Mouse (Mus musculus) forebrain, embryonic 16.5 days (tissue): ENCODE results near the gene Sema3g. TPM values are rescaled to one million over a fixed set of nuclear protein-coding genes. Genes with fewer than 3 reads are reported as not detected.

Experiments used
- ATAC-seq: fragments of 200-750 bp; cut with Nextera tagmentation; 2 replicates; pipeline ENCODE4 v1.8.0; 2017; ENCODE audit warnings: mild to moderate bottlenecking, moderate library complexity
- H3K27ac ChIP-seq: fragments of 300-500 bp; sonication (generic); 2 replicates; pipeline ENCODE4 v1.5.1; 2014; ENCODE audit warnings: low read length, control low read depth
- H3K27me3 ChIP-seq: fragments of 300-500 bp; sonication (generic); replicated peaks from 2 replicates; pipeline ENCODE4 v1.6.1; 2014; ENCODE audit warnings: low read length; ENCODE audit not compliant: control insufficient read depth, insufficient read depth
- H3K36me3 ChIP-seq: fragments of 300-500 bp; sonication (generic); 2 replicates; pipeline ENCODE4 v1.6.1; 2014; ENCODE audit not compliant: control insufficient read depth, insufficient read depth
- H3K4me1 ChIP-seq: fragments of 300-500 bp; sonication (generic); replicated peaks from 2 replicates; pipeline ENCODE4 v1.6.1; 2014; ENCODE audit warnings: low read length; ENCODE audit not compliant: control insufficient read depth, insufficient read depth
- H3K4me2 ChIP-seq: fragments of 300-500 bp; sonication (generic); 2 replicates; pipeline ENCODE4 v1.6.1; 2014; ENCODE audit warnings: mild to moderate bottlenecking, low read length, control low read depth
- H3K4me3 ChIP-seq: fragments of 300-500 bp; sonication (generic); replicated peaks from 2 replicates; pipeline ENCODE4 v1.5.1; 2014; ENCODE audit warnings: mild to moderate bottlenecking, low read length, control low read depth
- H3K9ac ChIP-seq: fragments of 300-500 bp; sonication (generic); replicated peaks from 2 replicates; pipeline ENCODE4 v1.6.1; 2014; ENCODE audit warnings: low read depth, low read length, control low read depth
- H3K9me3 ChIP-seq: fragments of 300-500 bp; sonication (generic); 2 replicates; pipeline ENCODE4 v1.6.1; 2016; ENCODE audit warnings: low read length; ENCODE audit not compliant: control insufficient read depth
- WGBS: fragments of 180-500 bp; shearing (Covaris S2); extraction: QIAGEN DNeasy Blood & Tissue Kit; methylation state at CpG from one replicate; pipeline ENCODE4 v1.1.7; 2014; 5-methylcytosine and 5-hydroxymethylcytosine counted together
- polyA plus RNA-seq: library from polyadenylated mRNA; unstranded; fragments of >200 nt; fragmentation: Nextera tagmentation; extraction: Ambion mirVana; gene quantifications from 2 replicates; pipeline ENCODE4 v1.2.1, GENCODE M21; 2015

Gene Sema3g
- polyA plus RNA-seq, 1 experiment from 2014 or later, result 0.62 TPM

GRCm38 (mm10) chr14:31177715-31178114 is 39.9 kb upstream of the Sema3g start:
- no peak overlapping the region for H3K9ac ChIP-seq
- H3K27me3 ChIP-seq, result no peaks in the 10 kb centered on the region
- H3K9me3 ChIP-seq, result no peaks in the 10 kb centered on the region
- peaks cover 70% of the 10 kb centered on the region for H3K36me3 ChIP-seq
- H3K4me3 ChIP-seq, result no peak overlapping the region
- no peak for ATAC-seq
- H3K27ac ChIP-seq, result no peak overlapping the region
- WGBS, result 88% methylated on average over 5 of the region's 5 CpGs
- H3K4me1 ChIP-seq, result no peaks in the 10 kb centered on the region
- no peak overlapping the region for H3K4me2 ChIP-seq

GRCm38 (mm10) chr14:31179677-31180365 is 37.8 kb upstream of the Sema3g start:
- peaks cover 75% of the 10 kb centered on the region for H3K36me3 ChIP-seq
- no peaks in the 10 kb centered on the region for H3K4me1 ChIP-seq
- H3K9ac ChIP-seq, result no peak overlapping the region
- H3K4me2 ChIP-seq, result no peak overlapping the region
- 85% methylated on average over 12 of the region's 12 CpGs for WGBS
- no peaks in the 10 kb centered on the region for H3K9me3 ChIP-seq
- no peak for ATAC-seq
- H3K27ac ChIP-seq, result no peak overlapping the region
- no peaks in the 10 kb centered on the region for H3K27me3 ChIP-seq
- no peak overlapping the region for H3K4me3 ChIP-seq

GRCm38 (mm10) chr14:31181512-31181911 is 36.1 kb upstream of the Sema3g start:
- WGBS, result 82% methylated on average over 4 of the region's 4 CpGs
- H3K27ac ChIP-seq, result no peak overlapping the region
- no peak overlapping the region for H3K9ac ChIP-seq
- H3K4me3 ChIP-seq, result no peak overlapping the region
- H3K9me3 ChIP-seq, result no peaks in the 10 kb centered on the region
- no peak for ATAC-seq
- H3K36me3 ChIP-seq, result peaks cover 76% of the 10 kb centered on the region
- no peaks in the 10 kb centered on the region for H3K4me1 ChIP-seq
- H3K27me3 ChIP-seq, result no peaks in the 10 kb centered on the region
- H3K4me2 ChIP-seq, result no peak overlapping the region

GRCm38 (mm10) chr14:31182786-31183290 is 34.8 kb upstream of the Sema3g start:
- WGBS, result 79% methylated on average over 2 of the region's 2 CpGs
- ATAC-seq, result no peak

GRCm38 (mm10) chr14:31183541-31183940 is 34.1 kb upstream of the Sema3g start:
- Histone ChIP-seq H3K4me2 (no peak overlapping the region), H3K27ac (no peak overlapping the region), H3K27me3 (no peaks in the 10 kb centered on the region), H3K4me1 (no peaks in the 10 kb centered on the region), H3K9ac (no peak overlapping the region), H3K9me3 (no peaks in the 10 kb centered on the region), H3K36me3 (peaks cover 80% of the 10 kb centered on the region), H3K4me3 (no peak overlapping the region)
- 94% methylated on average over 5 of the region's 5 CpGs for WGBS
- ATAC-seq, result no peak

More at GRCm38 (mm10) chr14:31182786-31183290, 34.8 kb upstream of the Sema3g start:
- Histone ChIP-seq H3K27ac (no peak overlapping the region), H3K4me3 (no peak overlapping the region), H3K4me1 (no peaks in the 10 kb centered on the region), H3K9ac (no peak overlapping the region), H3K4me2 (no peak overlapping the region), H3K36me3 (peaks cover 78% of the 10 kb centered on the region), H3K9me3 (no peaks in the 10 kb centered on the region), H3K27me3 (no peaks in the 10 kb centered on the region)

- Histone ChIP-seq H3K9me3 (no peaks in the 10 kb centered on the region), H3K4me2 (no peak overlapping the region), H3K4me1 (no peaks in the 10 kb centered on the region), H3K4me3 (no peak overlapping the region), H3K27me3 (no peaks in the 10 kb centered on the region), H3K9ac (no peak overlapping the region), H3K36me3 (peaks cover 81% of the 10 kb centered on the region), H3K27ac (no peak overlapping the region)
- 94% methylated on average over 12 of the region's 12 CpGs for WGBS
- ATAC-seq, result no peak
These were observed 33.5 kb upstream of the Sema3g start for GRCm38 (mm10) chr14:31184195-31184594.

- no peak for ATAC-seq
- WGBS, result 85% methylated on average over 4 of the region's 4 CpGs
- H3K4me1 ChIP-seq, result no peaks in the 10 kb centered on the region
- no peak overlapping the region for H3K4me2 ChIP-seq
- H3K27ac ChIP-seq, result no peak overlapping the region
- H3K4me3 ChIP-seq, result no peak overlapping the region
- no peaks in the 10 kb centered on the region for H3K9me3 ChIP-seq
- H3K9ac ChIP-seq, result no peak overlapping the region
- no peaks in the 10 kb centered on the region for H3K27me3 ChIP-seq
- peaks cover 78% of the 10 kb centered on the region for H3K36me3 ChIP-seq
These were observed 31.0 kb upstream of the Sema3g start for GRCm38 (mm10) chr14:31186656-31187055.

GRCm38 (mm10) chr14:31188771-31189181 is 28.9 kb upstream of the Sema3g start:
- no peaks in the 10 kb centered on the region for H3K27me3 ChIP-seq
- 60% methylated on average over 6 of the region's 6 CpGs for WGBS

GRCm38 (mm10) chr14:31189348-31189747 is 28.3 kb upstream of the Sema3g start:
- WGBS, result 91% methylated on average over 3 of the region's 3 CpGs
- Histone ChIP-seq H3K9me3 (no peaks in the 10 kb centered on the region), H3K4me1 (peaks cover 6% of the 10 kb centered on the region; the same call in 1 of the 2 replicates)

More at GRCm38 (mm10) chr14:31188771-31189181, 28.9 kb upstream of the Sema3g start:
- H3K9ac ChIP-seq, result no peak overlapping the region
- H3K4me1 ChIP-seq, result peaks cover 3% of the 10 kb centered on the region; the same call in 1 of the 2 replicates
- H3K4me2 ChIP-seq, result no peak overlapping the region
- H3K36me3 ChIP-seq, result peaks cover 63% of the 10 kb centered on the region
- H3K4me3 ChIP-seq, result no peak overlapping the region
- H3K27ac ChIP-seq, result no peak overlapping the region
- no peak for ATAC-seq
- no peaks in the 10 kb centered on the region for H3K9me3 ChIP-seq

More at GRCm38 (mm10) chr14:31189348-31189747, 28.3 kb upstream of the Sema3g start:
- Histone ChIP-seq H3K27me3 (no peaks in the 10 kb centered on the region), H3K9ac (no peak overlapping the region), H3K27ac (no peak overlapping the region), H3K4me2 (no peak overlapping the region), H3K4me3 (no peak overlapping the region), H3K36me3 (peaks cover 58% of the 10 kb centered on the region)
- ATAC-seq, result no peak
